14 mouse cellular contexts compared by ENCODE assay signal in the genomic region with DNA sequence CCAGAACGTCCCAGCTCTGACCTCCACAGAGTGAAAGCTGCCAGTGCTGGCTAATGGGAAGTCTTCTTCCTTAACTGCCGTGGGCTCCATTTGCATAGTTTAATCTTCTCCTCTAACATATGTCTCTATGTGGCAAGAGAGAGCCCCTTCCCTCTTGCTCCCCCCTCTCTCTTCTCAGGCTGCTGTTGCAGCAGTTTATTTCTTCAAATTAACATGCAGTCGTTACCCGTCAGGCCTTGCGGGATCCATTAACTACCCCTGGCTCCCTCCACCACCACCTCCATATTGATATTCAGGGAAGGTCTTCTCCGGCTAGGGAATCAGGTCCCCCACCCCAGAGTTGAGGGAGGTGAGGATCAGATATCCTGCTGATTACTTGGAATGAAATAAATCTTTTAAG. TPM values are rescaled to one million over a fixed set of nuclear protein-coding genes. Genes with fewer than 3 reads are reported as not detected.
DNase-seq lines count a peak whose midpoint lies in the region; ATAC-seq and TF ChIP-seq lines count a peak whose summit lies in the region.
"Had no signal": no experiment of that assay in that cellular context is flagged by ENCODE, and none has a peak within 500 bp of the region (broad histone marks: within the 10 kb centered on the region; RNA-seq: fewer than 3 reads in every experiment).

No protein-coding gene starts in this region.

- peak overlapping the region; percentile 84; the same call in 1 of the 2 replicates for H3K27ac ChIP-seq in lung, embryonic 14.5 days (ENCODE audit: low read depth)
- H3K27ac ChIP-seq in forebrain, embryonic 15.5 days (replicated peaks) = peak overlapping the region; percentile 96
- peak overlapping the region; percentile 97 for H3K27ac ChIP-seq in limb, embryonic 12.5 days
- peak overlapping the region; percentile 99 for H3K27ac ChIP-seq in neural tube, embryonic 13.5 days (replicated peaks)
- H3K27ac ChIP-seq: liver, embryonic 15.5 days had no signal

- TF ChIP-seq CTCF in lung, embryonic 14.5 days (IDR thresholded peaks at IDR 0.05; ENCODE audit: low read depth) = no peak
- no peak for TF ChIP-seq CTCF in lung, adult 2 months (IDR thresholded peaks at IDR 0.05; ENCODE audit: insufficient read depth, low read length)

- no peaks in the 10 kb centered on the region; the same call in 1 of the 2 replicates for H3K9me3 ChIP-seq in lung, embryonic 14.5 days (ENCODE audit: low read depth, low read length)
- H3K9me3 ChIP-seq in forebrain, embryonic 15.5 days = no peaks in the 10 kb centered on the region
- H3K9me3 ChIP-seq in limb, embryonic 12.5 days = no peaks in the 10 kb centered on the region
- no peaks in the 10 kb centered on the region for H3K9me3 ChIP-seq in neural tube, embryonic 13.5 days
- H3K9me3 ChIP-seq: liver, embryonic 15.5 days had no signal

- no peak overlapping the region for H3K9ac ChIP-seq in lung, embryonic 14.5 days
- H3K9ac ChIP-seq in forebrain, embryonic 15.5 days (replicated peaks) = no peak overlapping the region
- no peak overlapping the region for H3K9ac ChIP-seq in limb, embryonic 12.5 days (replicated peaks)
- peak overlapping the region; percentile 79 for H3K9ac ChIP-seq in neural tube, embryonic 13.5 days
- H3K9ac ChIP-seq: liver, embryonic 15.5 days had no signal

- H3K4me3 ChIP-seq in lung, embryonic 14.5 days (ENCODE audit: low read depth, low read length) = no peak overlapping the region
- no peak overlapping the region for H3K4me3 ChIP-seq in lung, adult 2 months (replicated peaks; ENCODE audit: extremely low read depth, low read depth, low read length)
- H3K4me3 ChIP-seq in forebrain, embryonic 15.5 days = no peak overlapping the region
- no peak overlapping the region for H3K4me3 ChIP-seq in limb, embryonic 12.5 days (replicated peaks)
- H3K4me3 ChIP-seq in neural tube, embryonic 13.5 days = no peak overlapping the region
- H3K4me3 ChIP-seq: liver, embryonic 15.5 days had no signal

- H3K36me3 ChIP-seq in lung, embryonic 14.5 days (ENCODE audit: insufficient read depth) = peaks cover 52% of the 10 kb centered on the region
- H3K36me3 ChIP-seq in forebrain, embryonic 15.5 days = peaks cover 23% of the 10 kb centered on the region
- peaks cover 32% of the 10 kb centered on the region for H3K36me3 ChIP-seq in limb, embryonic 12.5 days
- H3K36me3 ChIP-seq in neural tube, embryonic 13.5 days = peaks cover 16% of the 10 kb centered on the region

- H3K4me2 ChIP-seq in lung, embryonic 14.5 days = no peak overlapping the region
- no peak overlapping the region for H3K4me2 ChIP-seq in forebrain, embryonic 15.5 days (replicated peaks)
- no peak overlapping the region for H3K4me2 ChIP-seq in limb, embryonic 12.5 days
- peak overlapping the region; percentile 51 for H3K4me2 ChIP-seq in neural tube, embryonic 13.5 days
- H3K4me2 ChIP-seq: liver, embryonic 15.5 days had no signal

- no peak for DNase-seq in lung, embryonic 14.5 days
- no peak for DNase-seq in lung, adult 2 months
- no peak for DNase-seq in cerebellum, adult 9-11 months
- no peak for DNase-seq in cerebellum, postnatal 10 days
- DNase-seq: gastrocnemius, postnatal 36 days; heart, postnatal 10 days; thymus, postnatal 14 days had no signal

- ATAC-seq in lung, embryonic 14.5 days (ENCODE audit: insufficient read depth) = no peak
- ATAC-seq in forebrain, embryonic 15.5 days (replicated peaks) = no peak
- no peak for ATAC-seq in limb, embryonic 12.5 days (ENCODE audit: insufficient number of reproducible peaks, insufficient read depth, low FRiP score, low TSS enrichment, low read depth)
- ATAC-seq in neural tube, embryonic 13.5 days (ENCODE audit: low read depth) = peak; percentile 8; the same call in 1 of the 2 replicates
- no peak for ATAC-seq in erythroid progenitor cell, adult 5-6 weeks (replicated peaks; ENCODE audit: low FRiP score, poor library complexity, severe bottlenecking)

- WGBS in lung, embryonic 14.5 days = 60% methylated on average over 6 of the region's 6 CpGs
- WGBS in lung, adult 2 months = 71% methylated on average over 6 of the region's 6 CpGs
- 30% methylated on average over 6 of the region's 6 CpGs for WGBS in forebrain, embryonic 15.5 days
- 29% methylated on average over 6 of the region's 6 CpGs for WGBS in limb, embryonic 12.5 days
- 14% methylated on average over 6 of the region's 6 CpGs for WGBS in neural tube, embryonic 13.5 days

- no peak for TF ChIP-seq POLR2A in lung, adult 2 months (IDR thresholded peaks at IDR 0.05; ENCODE audit: borderline replicate concordance, extremely low read depth, low read depth, low read length)

- peaks cover 28% of the 10 kb centered on the region for H3K4me1 ChIP-seq in lung, embryonic 14.5 days (ENCODE audit: insufficient read depth)
- no peaks in the 10 kb centered on the region for H3K4me1 ChIP-seq in lung, adult 2 months (ENCODE audit: control insufficient read depth, insufficient read depth, low read length)
- H3K4me1 ChIP-seq in forebrain, embryonic 15.5 days = peaks cover 68% of the 10 kb centered on the region
- H3K4me1 ChIP-seq in limb, embryonic 12.5 days (replicated peaks) = peaks cover 79% of the 10 kb centered on the region
- peaks cover 76% of the 10 kb centered on the region for H3K4me1 ChIP-seq in neural tube, embryonic 13.5 days (replicated peaks)

- no peaks in the 10 kb centered on the region for H3K27me3 ChIP-seq in lung, embryonic 14.5 days (ENCODE audit: insufficient read depth, low read length)
- H3K27me3 ChIP-seq in forebrain, embryonic 15.5 days = no peaks in the 10 kb centered on the region
- no peaks in the 10 kb centered on the region for H3K27me3 ChIP-seq in limb, embryonic 12.5 days
- H3K27me3 ChIP-seq in neural tube, embryonic 13.5 days = no peaks in the 10 kb centered on the region

RNA-seq across cellular contexts. Expression of a gene that starts 13.1 kb away (rescaled TPM):
- 0.61 TPM in 1 of 2 replicates, not detected in the other for polyA plus RNA-seq in lung, embryonic 14.5 days (2014; fragmentation: Nextera tagmentation; extraction: Ambion mirVana)
- polyA plus RNA-seq in lung, adult 2 months (2012; rRNA removed) = 0.08 and 0.22 TPM in 2 replicates
- 0.28 and 0.37 TPM in 2 replicates for polyA plus RNA-seq in forebrain, embryonic 15.5 days (2015; fragmentation: Nextera tagmentation; extraction: Ambion mirVana)
- polyA plus RNA-seq in limb, embryonic 12.5 days (2016; fragmentation: Nextera tagmentation; extraction: Ambion mirVana) = 0.31 and 0.44 TPM in 2 replicates
- polyA plus RNA-seq in neural tube, embryonic 13.5 days (2015; fragmentation: Nextera tagmentation; extraction: Ambion mirVana) = 0.57 and 0.62 TPM in 2 replicates
- total RNA-seq in erythroid progenitor cell, adult 5-6 weeks (2015; ENCODE audit: low replicate concordance) = 0.72 TPM in 1 of 2 replicates, not detected in the other
- 3.9 TPM in 1 of 2 replicates, not detected in the other for total RNA-seq in erythroid progenitor cell, adult 5-6 weeks (2017; ENCODE audit: low replicate concordance)
- total RNA-seq: gastrocnemius, postnatal 36 days; heart, postnatal 10 days had no signal
- polyA plus RNA-seq: C2C12; embryonic facial prominence, embryonic 11.5 days had no signal

RNA-seq across cellular contexts. Expression of a gene that starts 24.8 kb away (rescaled TPM):
- polyA plus RNA-seq in lung, embryonic 14.5 days (2014; fragmentation: Nextera tagmentation; extraction: Ambion mirVana) = 304 and 306 TPM in 2 replicates
- polyA plus RNA-seq in lung, adult 2 months (2012; rRNA removed) = 55.1 and 86.2 TPM in 2 replicates
- polyA plus RNA-seq in forebrain, embryonic 15.5 days (2015; fragmentation: Nextera tagmentation; extraction: Ambion mirVana) = 215 and 220 TPM in 2 replicates
- 252 and 259 TPM in 2 replicates for polyA plus RNA-seq in limb, embryonic 12.5 days (2016; fragmentation: Nextera tagmentation; extraction: Ambion mirVana)
- 214 and 224 TPM in 2 replicates for polyA plus RNA-seq in neural tube, embryonic 13.5 days (2015; fragmentation: Nextera tagmentation; extraction: Ambion mirVana)
- total RNA-seq in erythroid progenitor cell, adult 5-6 weeks (2015; ENCODE audit: low replicate concordance) = 158 and 167 TPM in 2 replicates
- 37.6 and 42.4 TPM in 2 replicates for total RNA-seq in erythroid progenitor cell, adult 5-6 weeks (2017; ENCODE audit: low replicate concordance)

RNA-seq across cellular contexts. Expression of a gene that starts 39.1 kb away (rescaled TPM):
- 3.9 TPM in 2 replicates for polyA plus RNA-seq in lung, embryonic 14.5 days (2014; fragmentation: Nextera tagmentation; extraction: Ambion mirVana)
- 7.7 and 14.1 TPM in 2 replicates for polyA plus RNA-seq in lung, adult 2 months (2012; rRNA removed)
- 0.38 and 0.63 TPM in 2 replicates for polyA plus RNA-seq in forebrain, embryonic 15.5 days (2015; fragmentation: Nextera tagmentation; extraction: Ambion mirVana)
- 4.6 and 4.7 TPM in 2 replicates for polyA plus RNA-seq in limb, embryonic 12.5 days (2016; fragmentation: Nextera tagmentation; extraction: Ambion mirVana)
- 1.3 and 1.9 TPM in 2 replicates for polyA plus RNA-seq in neural tube, embryonic 13.5 days (2015; fragmentation: Nextera tagmentation; extraction: Ambion mirVana)
- 368 and 436 TPM in 2 replicates for total RNA-seq in erythroid progenitor cell, adult 5-6 weeks (2015; ENCODE audit: low replicate concordance)
- 353 and 370 TPM in 2 replicates for total RNA-seq in erythroid progenitor cell, adult 5-6 weeks (2017; ENCODE audit: low replicate concordance)
- total RNA-seq: gastrocnemius, postnatal 36 days had no signal

RNA-seq across cellular contexts. Expression of a gene that starts 42.6 kb away (rescaled TPM):
- 11.8 and 12.0 TPM in 2 replicates for polyA plus RNA-seq in lung, embryonic 14.5 days (2014; fragmentation: Nextera tagmentation; extraction: Ambion mirVana)
- polyA plus RNA-seq in lung, adult 2 months (2012; rRNA removed) = 9.9 and 11.7 TPM in 2 replicates
- 12.7 and 13.0 TPM in 2 replicates for polyA plus RNA-seq in forebrain, embryonic 15.5 days (2015; fragmentation: Nextera tagmentation; extraction: Ambion mirVana)
- polyA plus RNA-seq in limb, embryonic 12.5 days (2016; fragmentation: Nextera tagmentation; extraction: Ambion mirVana) = 11.2 and 13.3 TPM in 2 replicates
- polyA plus RNA-seq in neural tube, embryonic 13.5 days (2015; fragmentation: Nextera tagmentation; extraction: Ambion mirVana) = 17.1 and 18.4 TPM in 2 replicates
- 4.2 and 6.5 TPM in 2 replicates for total RNA-seq in erythroid progenitor cell, adult 5-6 weeks (2015; ENCODE audit: low replicate concordance)
- 0.30 and 0.77 TPM in 2 replicates for total RNA-seq in erythroid progenitor cell, adult 5-6 weeks (2017; ENCODE audit: low replicate concordance)

RNA-seq across cellular contexts. Expression of a gene that starts 57.1 kb away (rescaled TPM):
- 1,022 and 1,035 TPM in 2 replicates for polyA plus RNA-seq in lung, embryonic 14.5 days (2014; fragmentation: Nextera tagmentation; extraction: Ambion mirVana)
- polyA plus RNA-seq in lung, adult 2 months (2012; rRNA removed) = 49.1 and 93.5 TPM in 2 replicates
- polyA plus RNA-seq in forebrain, embryonic 15.5 days (2015; fragmentation: Nextera tagmentation; extraction: Ambion mirVana) = 995 and 1,028 TPM in 2 replicates
- polyA plus RNA-seq in limb, embryonic 12.5 days (2016; fragmentation: Nextera tagmentation; extraction: Ambion mirVana) = 1,378 and 1,438 TPM in 2 replicates
- polyA plus RNA-seq in neural tube, embryonic 13.5 days (2015; fragmentation: Nextera tagmentation; extraction: Ambion mirVana) = 784 and 805 TPM in 2 replicates
- total RNA-seq in erythroid progenitor cell, adult 5-6 weeks (2015; ENCODE audit: low replicate concordance) = 198 and 238 TPM in 2 replicates
- total RNA-seq in erythroid progenitor cell, adult 5-6 weeks (2017; ENCODE audit: low replicate concordance) = 338 and 377 TPM in 2 replicates
